Mouse (Mus musculus) spleen, adult 2 months (tissue): Measurements from ENCODE around the gene D930007J09Rik.

ENCODE experiments used
- CTCF ChIP-seq: fragments of 200-500 bp; IDR thresholded peaks from 2 replicates; pipeline ENCODE4 v1.5.1; 2011; ENCODE audit warnings: mild to moderate bottlenecking, inconsistent platforms; ENCODE audit not compliant: insufficient read depth, insufficient read length, insufficient replicate concordance; ENCODE audit errors: extremely low read depth
- POLR2A ChIP-seq: fragments of 200-500 bp; IDR thresholded peaks from 2 replicates; pipeline ENCODE4 v1.6.1; 2011; ENCODE audit warnings: low read depth, low read length, inconsistent platforms

DNA sequence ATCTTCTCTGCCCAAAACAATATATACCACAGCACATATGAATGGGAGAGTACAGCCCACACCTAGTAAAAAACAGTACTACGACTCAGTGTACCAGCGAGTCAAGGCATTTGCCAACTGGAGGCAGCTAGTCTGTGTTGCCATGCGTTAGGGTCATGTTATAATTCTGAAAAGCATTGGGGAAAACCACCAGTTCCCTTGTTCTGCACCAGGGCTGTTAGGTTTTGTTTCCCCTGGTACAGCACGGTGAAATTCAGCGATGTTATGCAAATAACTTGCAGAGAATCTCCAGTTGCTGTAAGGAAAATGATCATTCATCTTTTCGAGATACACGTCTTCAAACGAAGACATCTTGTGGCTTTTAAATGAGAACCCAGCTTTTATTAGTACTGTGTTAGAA, 22.9 kb upstream of the D930007J09Rik start:
- TF ChIP-seq CTCF, result no peak
- no peak for TF ChIP-seq POLR2A
